Mouse (Mus musculus) lung, embryonic 16.5 days (tissue): ENCODE measurements around the gene Cmtm4. TPM values are rescaled to one million over a fixed set of nuclear protein-coding genes. Genes with fewer than 3 reads are reported as not detected.
A peak's percentile ranks its signal among the peaks of the same experiment; 100 is the strongest.

Experiments used
- ATAC-seq: fragments of 200-750 bp; cut with Nextera tagmentation; 2 replicates; pipeline ENCODE4 v1.8.0; 2017; ENCODE audit warnings: low read depth, mild to moderate bottlenecking, moderate library complexity
- H3K27ac ChIP-seq: fragments of 300-500 bp; sonication (generic); 2 replicates; pipeline ENCODE4 v1.5.1; 2014; ENCODE audit warnings: mild to moderate bottlenecking, control low read depth, low read length
- H3K27me3 ChIP-seq: fragments of 300-500 bp; sonication (generic); 2 replicates; pipeline ENCODE4 v1.6.1; 2014; ENCODE audit warnings: low read depth, low read length, mixed read lengths; ENCODE audit not compliant: control insufficient read depth, insufficient read depth
- H3K36me3 ChIP-seq: fragments of 300-500 bp; sonication (generic); 2 replicates; pipeline ENCODE4 v1.6.1; 2014; ENCODE audit warnings: low read length; ENCODE audit not compliant: control insufficient read depth, insufficient read depth
- H3K4me1 ChIP-seq: fragments of 300-500 bp; sonication (generic); replicated peaks from 2 replicates; pipeline ENCODE4 v1.6.1; 2014; ENCODE audit warnings: low read length, mixed read lengths; ENCODE audit not compliant: control insufficient read depth, insufficient read depth
- H3K4me2 ChIP-seq: fragments of 300-500 bp; sonication (generic); 2 replicates; pipeline ENCODE4 v1.6.1; 2014; ENCODE audit warnings: low read depth, low read length, control low read depth
- H3K4me3 ChIP-seq: fragments of 300-500 bp; sonication (generic); 2 replicates; pipeline ENCODE4 v1.5.1; 2014; ENCODE audit warnings: mild to moderate bottlenecking, low read length, control low read depth
- H3K9ac ChIP-seq: fragments of 300-500 bp; sonication (generic); 2 replicates; pipeline ENCODE4 v1.6.1; 2014; ENCODE audit warnings: low read length, control low read depth
- H3K9me3 ChIP-seq: fragments of 300-500 bp; sonication (generic); 2 replicates; pipeline ENCODE4 v1.6.1; 2016; ENCODE audit warnings: low read length; ENCODE audit not compliant: control insufficient read depth
- WGBS: fragments of 180-500 bp; shearing (Covaris S2); extraction: QIAGEN DNeasy Blood & Tissue Kit; methylation state at CpG from one replicate; pipeline ENCODE4 v1.1.7; 2014; 5-methylcytosine and 5-hydroxymethylcytosine counted together
- polyA plus RNA-seq: library from polyadenylated mRNA; unstranded; fragments of >200 nt; fragmentation: Nextera tagmentation; extraction: Ambion mirVana; gene quantifications from 2 replicates; pipeline ENCODE4 v1.2.1, GENCODE M21; 2015

Gene Cmtm4
- polyA plus RNA-seq, 1 experiment from 2014 or later = 2.6 TPM

GRCm38 (mm10) chr8:104405430-104406187 is 10.0 kb upstream of the Cmtm4 start:
- Histone ChIP-seq H3K9me3 (no peaks in the 10 kb centered on the region), H3K27ac (peak overlapping the region; percentile 49), H3K4me3 (no peak overlapping the region), H3K4me1 (peaks cover 8% of the 10 kb centered on the region), H3K27me3 (no peaks in the 10 kb centered on the region), H3K4me2 (no peak overlapping the region), H3K9ac (no peak overlapping the region), H3K36me3 (no peaks in the 10 kb centered on the region)
- peak; percentile 32; the same call in 1 of the 2 replicates for ATAC-seq
- 44% methylated on average over 15 of the region's 15 CpGs for WGBS

- WGBS = 72% methylated on average over 3 of the region's 3 CpGs
- H3K9ac ChIP-seq = no peak overlapping the region
- H3K4me3 ChIP-seq = no peak overlapping the region
- H3K27me3 ChIP-seq = no peaks in the 10 kb centered on the region
- no peaks in the 10 kb centered on the region for H3K36me3 ChIP-seq
- H3K4me2 ChIP-seq = no peak overlapping the region
- H3K9me3 ChIP-seq = no peaks in the 10 kb centered on the region
- no peak overlapping the region for H3K27ac ChIP-seq
- no peak for ATAC-seq
- H3K4me1 ChIP-seq = peaks cover 8% of the 10 kb centered on the region
Observed at GRCm38 (mm10) chr8:104403596-104403995, 8.0 kb upstream of the Cmtm4 start.

GRCm38 (mm10) chr8:104394801-104395702 is 555 bp downstream of the Cmtm4 start:
- no peaks in the 10 kb centered on the region for H3K27me3 ChIP-seq
- H3K4me1 ChIP-seq = peaks cover 11% of the 10 kb centered on the region
- peak overlapping the region; percentile 85 for H3K4me3 ChIP-seq
- WGBS = under 1% methylated on average over 54 of the region's 82 CpGs
- H3K36me3 ChIP-seq = no peaks in the 10 kb centered on the region
- H3K9me3 ChIP-seq = 0 out of 2 replicates have a peak, but pooled peaks cover 4% of the 10 kb centered on the region
- peak; percentile 71 for ATAC-seq
- H3K4me2 ChIP-seq = peak overlapping the region; percentile 96
- peak overlapping the region; percentile 76 for H3K27ac ChIP-seq
- peak overlapping the region; percentile 95 for H3K9ac ChIP-seq

- H3K4me2 ChIP-seq = peak overlapping the region; percentile 96
- WGBS = 52% methylated on average over 6 of the region's 6 CpGs
- no peak overlapping the region for H3K4me3 ChIP-seq
- H3K9me3 ChIP-seq = 0 out of 2 replicates have a peak, but pooled peaks cover 4% of the 10 kb centered on the region
- ATAC-seq = peak; percentile 48
- no peaks in the 10 kb centered on the region for H3K27me3 ChIP-seq
- peaks cover 11% of the 10 kb centered on the region for H3K4me1 ChIP-seq
- no peaks in the 10 kb centered on the region for H3K36me3 ChIP-seq
- H3K27ac ChIP-seq = peak overlapping the region; percentile 14; the same call in 1 of the 2 replicates
- no peak overlapping the region for H3K9ac ChIP-seq
Observed at GRCm38 (mm10) chr8:104393767-104394166, 1.8 kb downstream of the Cmtm4 start.

- WGBS = 86% methylated on average over 7 of the region's 7 CpGs
- Histone ChIP-seq H3K4me3 (no peak overlapping the region), H3K36me3 (no peaks in the 10 kb centered on the region), H3K9me3 (0 out of 2 replicates have a peak, but pooled peaks cover 4% of the 10 kb centered on the region), H3K27me3 (no peaks in the 10 kb centered on the region), H3K4me1 (peaks cover 12% of the 10 kb centered on the region), H3K4me2 (0 out of 2 replicates have a peak overlapping the region, but pooled peaks have one; percentile 19), H3K9ac (no peak overlapping the region), H3K27ac (no peak overlapping the region)
- no peak for ATAC-seq
Observed at GRCm38 (mm10) chr8:104393139-104393538, 2.5 kb downstream of the Cmtm4 start.

- Histone ChIP-seq H3K4me3 (no peak overlapping the region), H3K9me3 (no peaks in the 10 kb centered on the region), H3K36me3 (no peaks in the 10 kb centered on the region), H3K27me3 (no peaks in the 10 kb centered on the region), H3K4me1 (peaks cover 27% of the 10 kb centered on the region), H3K27ac (no peak overlapping the region; the same call in 1 of the 2 replicates), H3K9ac (no peak overlapping the region), H3K4me2 (no peak overlapping the region)
- 76% methylated on average over 8 of the region's 8 CpGs for WGBS
- ATAC-seq = no peak
Observed at GRCm38 (mm10) chr8:104390245-104390644, 5.4 kb downstream of the Cmtm4 start.

- H3K36me3 ChIP-seq = no peaks in the 10 kb centered on the region
- no peaks in the 10 kb centered on the region for H3K9me3 ChIP-seq
- peaks cover 27% of the 10 kb centered on the region for H3K4me1 ChIP-seq
- H3K4me2 ChIP-seq = no peak overlapping the region
- no peaks in the 10 kb centered on the region for H3K27me3 ChIP-seq
- no peak overlapping the region for H3K27ac ChIP-seq
- WGBS = 45% methylated on average over 2 of the region's 2 CpGs
- peak; percentile 71 for ATAC-seq
- H3K9ac ChIP-seq = no peak overlapping the region
- H3K4me3 ChIP-seq = no peak overlapping the region
Observed at GRCm38 (mm10) chr8:104387980-104388379, 7.6 kb downstream of the Cmtm4 start.

GRCm38 (mm10) chr8:104387501-104387900 is 8.1 kb downstream of the Cmtm4 start:
- H3K4me2 ChIP-seq = no peak overlapping the region
- WGBS = 32% methylated on average over 7 of the region's 7 CpGs
- H3K9ac ChIP-seq = no peak overlapping the region
- H3K4me1 ChIP-seq = peaks cover 27% of the 10 kb centered on the region
- no peaks in the 10 kb centered on the region for H3K9me3 ChIP-seq
- no peaks in the 10 kb centered on the region for H3K36me3 ChIP-seq
- no peak overlapping the region for H3K4me3 ChIP-seq
- ATAC-seq = 0 out of 2 replicates have a peak, but pooled peaks have one; percentile 17
- no peak overlapping the region for H3K27ac ChIP-seq
- H3K27me3 ChIP-seq = no peaks in the 10 kb centered on the region

- Histone ChIP-seq H3K4me2 (no peak overlapping the region), H3K36me3 (no peaks in the 10 kb centered on the region), H3K4me1 (peaks cover 27% of the 10 kb centered on the region), H3K4me3 (no peak overlapping the region), H3K9me3 (no peaks in the 10 kb centered on the region), H3K27ac (no peak overlapping the region), H3K27me3 (no peaks in the 10 kb centered on the region), H3K9ac (no peak overlapping the region)
- 31% methylated on average over 4 of the region's 4 CpGs for WGBS
- no peak for ATAC-seq
Observed at GRCm38 (mm10) chr8:104386693-104387092, 8.9 kb downstream of the Cmtm4 start.
